Mouse (Mus musculus) liver, adult 2 months (tissue): ENCODE measurements around the gene Vps18. TPM values are rescaled to one million over a fixed set of nuclear protein-coding genes. Genes with fewer than 3 reads are reported as not detected.

Experiments used
- DNase-seq: peaks from one replicate; pipeline ENCODE4 v3.0.0-alpha.2; 2011; ENCODE audit warnings: low read depth, low spot score; ENCODE audit errors: extremely low read depth
- H3K27ac ChIP-seq: fragments of 200-500 bp; replicated peaks from 2 replicates; pipeline ENCODE4 v1.5.1; 2012; ENCODE audit warnings: low read depth, mild to moderate bottlenecking, control low read depth, inconsistent platforms, low read length; ENCODE audit not compliant: insufficient read depth
- H3K27me3 ChIP-seq: fragments of 200-500 bp; 2 replicates; pipeline ENCODE4 v1.6.1; 2012; ENCODE audit warnings: mild to moderate bottlenecking, moderate library complexity, low read length, inconsistent platforms; ENCODE audit not compliant: control insufficient read depth, insufficient read depth
- H3K36me3 ChIP-seq: fragments of 200-500 bp; 2 replicates; pipeline ENCODE4 v1.6.1; 2012; ENCODE audit warnings: low read length, inconsistent platforms; ENCODE audit not compliant: control insufficient read depth, insufficient read depth
- H3K4me1 ChIP-seq: fragments of 200-500 bp; 2 replicates; pipeline ENCODE4 v1.6.1; 2011; ENCODE audit warnings: low read length; ENCODE audit not compliant: control insufficient read depth, insufficient read depth
- H3K4me3 ChIP-seq: fragments of 200-500 bp; 2 replicates; pipeline ENCODE4 v1.5.1; 2011; ENCODE audit warnings: low read depth, mild to moderate bottlenecking, control low read depth, low read length, moderate library complexity; ENCODE audit not compliant: insufficient read depth
- H3K79me2 ChIP-seq: fragments of 200-500 bp; 2 replicates; pipeline ENCODE4 v1.6.1; 2012; ENCODE audit warnings: inconsistent platforms, mild to moderate bottlenecking, low read length, moderate library complexity; ENCODE audit not compliant: control insufficient read depth, insufficient read depth
- H3K9ac ChIP-seq: fragments of 200-500 bp; 2 replicates; pipeline ENCODE4 v1.6.1; 2012; ENCODE audit warnings: low read depth, mild to moderate bottlenecking, control low read depth, inconsistent platforms, low read length
- CTCF ChIP-seq: fragments of 200-500 bp; IDR thresholded peaks from 2 replicates; pipeline ENCODE4 v1.5.1; 2011; ENCODE audit warnings: low read depth, low read length, control low read depth
- POLR2A ChIP-seq: fragments of 200-500 bp; IDR thresholded peaks from 2 replicates; pipeline ENCODE4 v1.6.1; 2011; ENCODE audit warnings: low read length, control low read depth; ENCODE audit not compliant: insufficient read depth; ENCODE audit errors: extremely low read depth
- WGBS: fragments of 180-500 bp; shearing (Covaris S2); methylation state at CpG from one replicate; pipeline ENCODE4 v1.1.7; 2018; 5-methylcytosine and 5-hydroxymethylcytosine counted together
- polyA plus RNA-seq: library from polyadenylated mRNA; depleted of rRNA; stranded (reverse); fragments of >200 nt; gene quantifications from 2 replicates; pipeline ENCODE4 v1.2.3, GENCODE M21; 2012
- total RNA-seq: library from RNA; depleted of rRNA; stranded (reverse); fragments of >200 nt; gene quantifications from 2 replicates; pipeline ENCODE4 v1.2.3, GENCODE M21; 2014

Gene Vps18
- total and polyA plus RNA-seq, 2 experiments: 4.4 to 14.8 TPM

GRCm38 (mm10) chr2:119311544-119311943 is 23.0 kb downstream of the Vps18 start:
- peaks cover 7% of the 10 kb centered on the region for H3K4me1 ChIP-seq
- no peaks in the 10 kb centered on the region for H3K79me2 ChIP-seq
- WGBS: 59% methylated on average over 12 of the region's 12 CpGs
- no peaks in the 10 kb centered on the region for H3K36me3 ChIP-seq
- TF ChIP-seq CTCF (no peak), POLR2A (no peak)
- H3K27ac ChIP-seq: peak overlapping the region; percentile 54
- H3K27me3 ChIP-seq: no peaks in the 10 kb centered on the region
- DNase-seq: no peak
- H3K9ac ChIP-seq: no peak overlapping the region
- H3K4me3 ChIP-seq: no peak overlapping the region

- Histone ChIP-seq H3K9ac (no peak overlapping the region), H3K79me2 (no peaks in the 10 kb centered on the region), H3K27ac (peak overlapping the region; percentile 54), H3K36me3 (no peaks in the 10 kb centered on the region), H3K4me3 (no peak overlapping the region), H3K4me1 (peaks cover 7% of the 10 kb centered on the region), H3K27me3 (no peaks in the 10 kb centered on the region)
- TF ChIP-seq POLR2A (no peak), CTCF (no peak)
- WGBS: 72% methylated on average over 2 of the region's 2 CpGs
- no peak for DNase-seq
Measured at GRCm38 (mm10) chr2:119312380-119312958, 23.9 kb downstream of the Vps18 start.

GRCm38 (mm10) chr2:119313780-119314479 is 25.4 kb downstream of the Vps18 start:
- Histone ChIP-seq H3K36me3 (no peaks in the 10 kb centered on the region), H3K4me1 (peaks cover 7% of the 10 kb centered on the region), H3K27me3 (no peaks in the 10 kb centered on the region), H3K27ac (peak overlapping the region; percentile 64), H3K9ac (peak overlapping the region; percentile 7; the same call in 1 of the 2 replicates), H3K79me2 (no peaks in the 10 kb centered on the region), H3K4me3 (no peak overlapping the region)
- TF ChIP-seq CTCF (no peak), POLR2A (no peak)
- WGBS: 61% methylated on average over 10 of the region's 10 CpGs
- no peak for DNase-seq

GRCm38 (mm10) chr2:119314742-119315310 is 26.3 kb downstream of the Vps18 start:
- Histone ChIP-seq H3K27me3 (no peaks in the 10 kb centered on the region), H3K4me1 (peaks cover 7% of the 10 kb centered on the region), H3K79me2 (no peaks in the 10 kb centered on the region), H3K4me3 (no peak overlapping the region), H3K27ac (peak overlapping the region; percentile 64), H3K9ac (no peak overlapping the region), H3K36me3 (no peaks in the 10 kb centered on the region)
- TF ChIP-seq POLR2A (no peak), CTCF (no peak)
- DNase-seq: no peak
- 86% methylated on average over 12 of the region's 12 CpGs for WGBS

- peak; percentile 43 for DNase-seq
- no peaks in the 10 kb centered on the region for H3K36me3 ChIP-seq
- H3K9ac ChIP-seq: no peak overlapping the region
- TF ChIP-seq POLR2A (no peak), CTCF (no peak)
- 31% methylated on average over 3 of the region's 3 CpGs for WGBS
- peaks cover 7% of the 10 kb centered on the region; the same call in 1 of the 2 replicates for H3K27me3 ChIP-seq
- no peak overlapping the region for H3K4me3 ChIP-seq
- H3K4me1 ChIP-seq: peaks cover 3% of the 10 kb centered on the region
- H3K27ac ChIP-seq: no peak overlapping the region
- no peaks in the 10 kb centered on the region for H3K79me2 ChIP-seq
Measured at GRCm38 (mm10) chr2:119318043-119318710, 29.6 kb downstream of the Vps18 start.
